Comparison of ENCODE assay signal across 18 mouse cellular contexts in the genomic region with DNA sequence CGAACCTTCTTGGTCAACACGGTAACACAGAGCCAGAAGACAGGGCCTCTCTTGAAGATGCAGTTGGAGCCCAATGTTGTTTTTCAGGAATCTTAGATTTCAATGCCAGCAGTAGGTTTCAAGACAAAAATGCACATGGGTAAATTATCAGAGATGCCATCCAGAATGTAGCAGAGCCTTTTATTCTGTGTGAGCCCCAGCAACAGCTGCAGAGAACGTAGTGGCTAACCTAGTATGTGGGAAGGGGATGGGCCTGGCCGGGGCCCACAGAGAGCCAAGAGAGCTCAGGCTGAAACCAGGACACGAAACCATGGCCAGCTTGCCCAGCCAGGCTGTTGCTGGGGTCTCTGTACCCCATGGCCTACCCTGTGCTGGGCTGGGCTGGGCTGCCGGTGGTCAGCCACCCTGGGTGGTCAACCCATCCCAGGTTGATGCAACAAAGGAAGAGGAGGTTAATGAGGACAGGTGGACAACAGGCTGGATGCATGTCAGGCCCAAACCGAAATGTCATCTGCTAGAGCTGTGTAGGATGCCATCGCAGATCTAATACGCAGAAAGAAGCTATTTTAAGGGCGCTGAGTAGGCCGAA. TPM values are rescaled to one million over a fixed set of nuclear protein-coding genes. Genes with fewer than 3 reads are reported as not detected.
DNase-seq lines count a peak whose midpoint lies in the region; ATAC-seq lines count a peak whose summit lies in the region.
"Had no signal": no experiment of that assay in that cellular context is flagged by ENCODE, and none has a peak within 500 bp of the region (broad histone marks: within the 10 kb centered on the region; RNA-seq: fewer than 3 reads in every experiment).

No protein-coding gene starts in this region.

- 0 out of 2 replicates have a peak, but pooled peaks cover 3% of the 10 kb centered on the region for H3K36me3 ChIP-seq in limb, embryonic 15.5 days
- H3K36me3 ChIP-seq in limb, embryonic 10.5 days, result no peaks in the 10 kb centered on the region
- H3K36me3 ChIP-seq in neural tube, embryonic 12.5 days, result no peaks in the 10 kb centered on the region

- H3K4me3 ChIP-seq in limb, embryonic 15.5 days, result no peak overlapping the region
- H3K4me3 ChIP-seq in limb, embryonic 10.5 days, result no peak overlapping the region
- H3K4me3 ChIP-seq in neural tube, embryonic 12.5 days, result no peak overlapping the region
- H3K4me3 ChIP-seq: forebrain, embryonic 13.5 days; liver, embryonic 12.5 days had no signal

- peak; percentile 10 for DNase-seq in gastrocnemius, adult 18-20 months (ENCODE audit: low spot score)
- DNase-seq in gastrocnemius, postnatal 4 days (ENCODE audit: low spot score in 2 of 2), result no peak
- DNase-seq in limb, embryonic 10.5 days (ENCODE audit: low spot score), result no peak
- DNase-seq in neural tube, embryonic 10.5 days (ENCODE audit: extremely low spot score, low spot score), result no peak
- DNase-seq in skeletal muscle tissue, adult 2 months (ENCODE audit: low read depth, low spot score), result peak; percentile 44
- no peak for DNase-seq in frontal cortex, adult 2 months (ENCODE audit: extremely low spot score in 1 of 2, low spot score in 1 of 2)
- DNase-seq: adrenal gland, postnatal 10 days; cerebellum, adult 8-10 months; right cerebral cortex, postnatal 25 days had no signal

- no peak overlapping the region for H3K4me2 ChIP-seq in limb, embryonic 15.5 days
- H3K4me2 ChIP-seq in neural tube, embryonic 12.5 days (replicated peaks), result 0 out of 2 replicates have a peak overlapping the region, but pooled peaks have one; percentile 10
- H3K4me2 ChIP-seq: forebrain, embryonic 13.5 days; liver, embryonic 12.5 days had no signal

- H3K27me3 ChIP-seq in limb, embryonic 15.5 days, result peaks cover 37% of the 10 kb centered on the region
- peaks cover 64% of the 10 kb centered on the region for H3K27me3 ChIP-seq in limb, embryonic 10.5 days (ENCODE audit: low read depth, poor library complexity, severe bottlenecking)
- H3K27me3 ChIP-seq in neural tube, embryonic 12.5 days (replicated peaks), result no peaks in the 10 kb centered on the region
- H3K27me3 ChIP-seq: CH12.LX had no signal

- WGBS in limb, embryonic 15.5 days, result 81% methylated on average over 11 of the region's 11 CpGs
- 83% methylated on average over 11 of the region's 11 CpGs for WGBS in limb, embryonic 10.5 days
- WGBS in neural tube, embryonic 12.5 days, result 73% methylated on average over 11 of the region's 11 CpGs

- ATAC-seq in limb, embryonic 15.5 days (ENCODE audit: insufficient number of reproducible peaks, low FRiP score, low TSS enrichment, low read depth), result 0 out of 2 replicates have a peak, but pooled peaks have one; percentile 19
- ATAC-seq in neural tube, embryonic 12.5 days (ENCODE audit: low FRiP score, low read depth), result no peak
- ATAC-seq: forebrain, embryonic 13.5 days; intestine, postnatal 0 days; liver, embryonic 12.5 days had no signal

- H3K9ac ChIP-seq in limb, embryonic 15.5 days, result no peak overlapping the region
- no peak overlapping the region for H3K9ac ChIP-seq in neural tube, embryonic 12.5 days
- H3K9ac ChIP-seq: forebrain, embryonic 13.5 days; liver, embryonic 12.5 days had no signal

- no peak overlapping the region for H3K27ac ChIP-seq in limb, embryonic 15.5 days
- H3K27ac ChIP-seq in limb, embryonic 10.5 days, result no peak overlapping the region
- H3K27ac ChIP-seq in neural tube, embryonic 12.5 days, result no peak overlapping the region
- H3K27ac ChIP-seq: forebrain, embryonic 13.5 days; kidney, postnatal 0 days; liver, embryonic 12.5 days had no signal

- no peaks in the 10 kb centered on the region for H3K9me3 ChIP-seq in limb, embryonic 15.5 days
- H3K9me3 ChIP-seq in limb, embryonic 10.5 days (replicated peaks), result no peaks in the 10 kb centered on the region
- no peaks in the 10 kb centered on the region for H3K9me3 ChIP-seq in neural tube, embryonic 12.5 days
- H3K9me3 ChIP-seq: forebrain, embryonic 13.5 days; liver, embryonic 12.5 days had no signal

- 0 out of 2 replicates have a peak, but pooled peaks cover 1% of the 10 kb centered on the region for H3K4me1 ChIP-seq in limb, embryonic 15.5 days
- H3K4me1 ChIP-seq in limb, embryonic 10.5 days, result peaks cover 15% of the 10 kb centered on the region
- peaks cover 15% of the 10 kb centered on the region for H3K4me1 ChIP-seq in neural tube, embryonic 12.5 days

RNA-seq across cellular contexts. Expression of a gene that starts 7.4 kb away (rescaled TPM):
- total RNA-seq in gastrocnemius, adult 18-20 months (2021), result 1 to 10 TPM in 1 of 2 experiments, under 1 TPM in 1; 0.12 to 5.3 TPM
- total RNA-seq in gastrocnemius, postnatal 4 days (2021), result 1 to 10 TPM in 1 of 2 experiments, under 1 TPM in 1; 0.49 to 1.0 TPM
- 23.6 and 29.9 TPM in 2 replicates for polyA plus RNA-seq in limb, embryonic 15.5 days (2015; fragmentation: Nextera tagmentation; extraction: Ambion mirVana)
- 11.5 and 13.2 TPM in 2 replicates for polyA plus RNA-seq in limb, embryonic 10.5 days (2016; fragmentation: Nextera tagmentation; extraction: Ambion mirVana)
- 18.7 and 21.0 TPM in 2 replicates for polyA plus RNA-seq in neural tube, embryonic 12.5 days (2016; fragmentation: Nextera tagmentation; extraction: Ambion mirVana)
- polyA plus RNA-seq in frontal cortex, adult 2 months (2012; rRNA removed), result 0.04 and 0.06 TPM in 2 replicates
- total RNA-seq: CH12.LX; left cerebral cortex, postnatal 25 days; megakaryocyte progenitor cell, adult 5-6 weeks had no signal

Comparison
In these comparisons a context has a peak if more than half of its experiments do, and no peak if none do; other contexts are left out.
1. DNase-seq: peak in gastrocnemius, adult 18-20 months (single experiment) and skeletal muscle tissue, adult 2 months (single experiment); none in gastrocnemius, postnatal 4 days (0 of 2), limb, embryonic 10.5 days (single experiment), neural tube, embryonic 10.5 days (single experiment) and frontal cortex, adult 2 months (0 of 2).
2. RNA of a gene that starts 7.4 kb away (polyA plus RNA-seq): 23.6 to 29.9 TPM in limb, embryonic 15.5 days, 18.7 to 21.0 TPM in neural tube, embryonic 12.5 days and 11.5 to 13.2 TPM in limb, embryonic 10.5 days; 0.04 to 0.06 TPM in frontal cortex, adult 2 months; every median in the first group is over 10 times any median in the second.